Mouse (Mus musculus): ENCODE data around the gene Ms4a7.

- TF ChIP-seq CTCF (IDR thresholded peaks at IDR 0.05; ENCODE audit: low read depth), result no peak
- no peak for TF ChIP-seq EP300 (optimal IDR thresholded peaks at IDR 0.05)
Observed at GRCm38 (mm10) chr19:11335932-11336331, at the start of gene Ms4a7.

All from stomach, postnatal 0 days (tissue).